Mouse (Mus musculus) erythroblast, embryonic 14.5 days (primary cell): ENCODE data around the gene Fosl1. TPM values are rescaled to one million over a fixed set of nuclear protein-coding genes. Genes with fewer than 3 reads are reported as not detected.

Experiments
- H3K27me3 ChIP-seq: 2 replicates; pipeline ENCODE4 v1.6.1; 2012; ENCODE audit warnings: inconsistent platforms; ENCODE audit not compliant: control insufficient read depth
- H3K36me3 ChIP-seq: 2 replicates; pipeline ENCODE4 v1.6.1; 2012; ENCODE audit warnings: mild to moderate bottlenecking, inconsistent platforms; ENCODE audit not compliant: control insufficient read depth
- H3K4me1 ChIP-seq: 2 replicates; pipeline ENCODE4 v1.6.1; 2012; ENCODE audit warnings: inconsistent platforms; ENCODE audit not compliant: control insufficient read depth
- H3K4me3 ChIP-seq: replicated peaks from 2 replicates; pipeline ENCODE3; 2012; ENCODE audit warnings: moderate library complexity, mild to moderate bottlenecking, inconsistent platforms
- H3K9me3 ChIP-seq: 2 replicates; pipeline ENCODE4 v1.6.1; 2012; ENCODE audit warnings: low read length, inconsistent platforms, mixed read lengths; ENCODE audit not compliant: control insufficient read depth
- GATA1 ChIP-seq: IDR thresholded peaks from 2 replicates; pipeline ENCODE4 v1.6.1; 2012; ENCODE audit warnings: low read length, inconsistent platforms, mixed read lengths
- TAL1 ChIP-seq: IDR thresholded peaks from 3 replicates; pipeline ENCODE4 v1.6.1; 2012; ENCODE audit warnings: low read length, inconsistent platforms, mixed read lengths
- polyA plus RNA-seq: library from polyadenylated mRNA; stranded (reverse); fragments of >175 nt; gene quantifications from 2 replicates; pipeline ENCODE4 v1.2.3, GENCODE M21; 2012

Fosl1 gene
- polyA plus RNA-seq, 1 experiment, result 0.12 TPM

- Histone ChIP-seq H3K27me3 (peaks cover 54% of the 10 kb centered on the region), H3K36me3 (no peaks in the 10 kb centered on the region), H3K4me3 (peak overlapping the region; percentile 40), H3K9me3 (no peaks in the 10 kb centered on the region; the same call in 1 of the 2 replicates), H3K4me1 (peaks cover 17% of the 10 kb centered on the region)
- TF ChIP-seq TAL1 (no peak), GATA1 (no peak)
Measured at GRCm38 (mm10) chr19:5474281-5475068, 27.1 kb downstream of the Fosl1 start.

- H3K36me3 ChIP-seq, result no peaks in the 10 kb centered on the region
- peaks cover 49% of the 10 kb centered on the region for H3K27me3 ChIP-seq
- peak overlapping the region; percentile 40 for H3K4me3 ChIP-seq
- H3K4me1 ChIP-seq, result peaks cover 17% of the 10 kb centered on the region
- no peaks in the 10 kb centered on the region; the same call in 1 of the 2 replicates for H3K9me3 ChIP-seq
- TF ChIP-seq GATA1 (no peak), TAL1 (no peak)
Measured at GRCm38 (mm10) chr19:5475069-5475714, 27.8 kb downstream of the Fosl1 start.

GRCm38 (mm10) chr19:5477004-5477667 is 29.8 kb downstream of the Fosl1 start:
- Histone ChIP-seq H3K4me3 (no peak overlapping the region), H3K9me3 (no peaks in the 10 kb centered on the region; the same call in 1 of the 2 replicates), H3K27me3 (peaks cover 48% of the 10 kb centered on the region), H3K4me1 (peaks cover 17% of the 10 kb centered on the region), H3K36me3 (peaks cover 7% of the 10 kb centered on the region)
- no peak for TF ChIP-seq GATA1
- no peak for TF ChIP-seq TAL1

- Histone ChIP-seq H3K4me1 (peaks cover 17% of the 10 kb centered on the region), H3K9me3 (no peaks in the 10 kb centered on the region; the same call in 1 of the 2 replicates), H3K27me3 (peaks cover 43% of the 10 kb centered on the region), H3K36me3 (peaks cover 13% of the 10 kb centered on the region), H3K4me3 (no peak overlapping the region)
- TF ChIP-seq GATA1 (no peak), TAL1 (no peak)
Measured at GRCm38 (mm10) chr19:5477668-5478300, 30.4 kb downstream of the Fosl1 start.

- TF ChIP-seq GATA1 (no peak), TAL1 (no peak)
- Histone ChIP-seq H3K27me3 (peaks cover 21% of the 10 kb centered on the region), H3K9me3 (no peaks in the 10 kb centered on the region), H3K4me3 (no peak overlapping the region), H3K36me3 (peaks cover 35% of the 10 kb centered on the region), H3K4me1 (peaks cover 10% of the 10 kb centered on the region)
Measured at GRCm38 (mm10) chr19:5480016-5480415, 32.7 kb downstream of the Fosl1 start.

- H3K9me3 ChIP-seq, result no peaks in the 10 kb centered on the region
- H3K4me1 ChIP-seq, result peaks cover 17% of the 10 kb centered on the region
- H3K27me3 ChIP-seq, result peaks cover 10% of the 10 kb centered on the region
- peaks cover 49% of the 10 kb centered on the region for H3K36me3 ChIP-seq
- H3K4me3 ChIP-seq, result no peak overlapping the region
- TF ChIP-seq TAL1 (no peak), GATA1 (no peak)
Measured at GRCm38 (mm10) chr19:5481398-5481797, 34.1 kb downstream of the Fosl1 start.

- no peaks in the 10 kb centered on the region for H3K9me3 ChIP-seq
- peaks cover 40% of the 10 kb centered on the region for H3K4me1 ChIP-seq
- peaks cover 55% of the 10 kb centered on the region for H3K36me3 ChIP-seq
- TF ChIP-seq TAL1 (no peak), GATA1 (no peak)
- no peak overlapping the region for H3K4me3 ChIP-seq
- H3K27me3 ChIP-seq, result no peaks in the 10 kb centered on the region
Measured at GRCm38 (mm10) chr19:5483386-5484359, 36.3 kb downstream of the Fosl1 start.

- TF ChIP-seq TAL1, result no peak
- no peak for TF ChIP-seq GATA1
- H3K27me3 ChIP-seq, result no peaks in the 10 kb centered on the region
- H3K36me3 ChIP-seq, result peaks cover 55% of the 10 kb centered on the region
- H3K9me3 ChIP-seq, result no peaks in the 10 kb centered on the region
- peaks cover 48% of the 10 kb centered on the region for H3K4me1 ChIP-seq
- no peak overlapping the region for H3K4me3 ChIP-seq
Measured at GRCm38 (mm10) chr19:5484496-5484895, 37.1 kb downstream of the Fosl1 start.
